Mouse (Mus musculus): ENCODE data around the gene Kif17. TPM values are rescaled to one million over a fixed set of nuclear protein-coding genes. Genes with fewer than 3 reads are reported as not detected.

Kif17 gene
- total RNA-seq, 1 experiment: 0.40 TPM

GRCm38 (mm10) chr4:138252231-138252630 is 2.0 kb downstream of the Kif17 start:
- Histone ChIP-seq H3K4me3 (ENCODE audit: insufficient read depth in 1 of 2, low read depth in 1 of 2, low read length in 2 of 2, poor library complexity in 1 of 2, severe bottlenecking in 1 of 2) (peak overlapping the region in 1 of 2 experiments; percentile 31; a peak in 2 of 4 replicates), H3K9me3 (ENCODE audit: control insufficient read depth, insufficient read depth, low read depth, low read length) (no peaks in the 10 kb centered on the region), H3K36me3 (ENCODE audit: control insufficient read depth, insufficient read depth, low read length, poor library complexity, severe bottlenecking) (no peaks in the 10 kb centered on the region), H3K4me1 (ENCODE audit: control insufficient read depth in 2 of 2, insufficient read depth in 2 of 2, low read length in 2 of 2, poor library complexity in 1 of 2) (peaks cover 9 to 16% of the 10 kb centered on the region in 2 experiments; a peak in 3 of 4 replicates), H3K9ac (ENCODE audit: insufficient read depth, low read depth, low read length, poor library complexity, severe bottlenecking) (no peak overlapping the region), H3K27ac (ENCODE audit: insufficient read depth, low read depth, low read length, poor library complexity, severe bottlenecking) (no peak overlapping the region)
- no peak for DNase-seq (ENCODE audit: low read depth, low spot score)
- in situ Hi-C loops (cut with MboI; ENCODE audit: low sequenced_read_pairs in 2 of 2, unreplicated experiment in 2 of 2): no loop called here
- no peak for TF ChIP-seq CHD2 (IDR thresholded peaks at IDR 0.05; ENCODE audit: low read depth, low read length)
- no peak for TF ChIP-seq HCFC1 (IDR thresholded peaks at IDR 0.05; ENCODE audit: borderline replicate concordance, insufficient read depth, low read length)
- TF ChIP-seq ZNF384 (IDR thresholded peaks at IDR 0.05; ENCODE audit: low read depth, low read length): no peak
- TF ChIP-seq MAFK (IDR thresholded peaks at IDR 0.05; ENCODE audit: insufficient read depth, low read depth, low read length): no peak
- no peak for TF ChIP-seq ZC3H11A (IDR thresholded peaks at IDR 0.05; ENCODE audit: borderline replicate concordance, low read depth, low read length)

- no peak for TF ChIP-seq ZC3H11A (IDR thresholded peaks at IDR 0.05; ENCODE audit: borderline replicate concordance, low read depth, low read length)
- TF ChIP-seq CHD2 (IDR thresholded peaks at IDR 0.05; ENCODE audit: low read depth, low read length): no peak
- no peak for TF ChIP-seq HCFC1 (IDR thresholded peaks at IDR 0.05; ENCODE audit: borderline replicate concordance, insufficient read depth, low read length)
- no peak for TF ChIP-seq MAFK (IDR thresholded peaks at IDR 0.05; ENCODE audit: insufficient read depth, low read depth, low read length)
- no peak for TF ChIP-seq ZNF384 (IDR thresholded peaks at IDR 0.05; ENCODE audit: low read depth, low read length)
- H3K27ac ChIP-seq (ENCODE audit: insufficient read depth, low read depth, low read length, poor library complexity, severe bottlenecking): no peak overlapping the region
- in situ Hi-C loops (cut with MboI; ENCODE audit: low sequenced_read_pairs in 2 of 2, unreplicated experiment in 2 of 2): no loop called here
- peaks cover 2% of the 10 kb centered on the region; the same call in 1 of the 2 replicates for H3K36me3 ChIP-seq (ENCODE audit: control insufficient read depth, insufficient read depth, low read length, poor library complexity, severe bottlenecking)
- H3K9ac ChIP-seq (ENCODE audit: insufficient read depth, low read depth, low read length, poor library complexity, severe bottlenecking): no peak overlapping the region
- peaks cover 2 to 4% of the 10 kb centered on the region in 2 experiments; a peak in 1 of 4 replicates for H3K4me1 ChIP-seq (ENCODE audit: control insufficient read depth in 2 of 2, insufficient read depth in 2 of 2, low read length in 2 of 2, poor library complexity in 1 of 2)
- DNase-seq (ENCODE audit: low read depth, low spot score): no peak
- H3K4me3 ChIP-seq (ENCODE audit: insufficient read depth in 1 of 2, low read depth in 1 of 2, low read length in 2 of 2, poor library complexity in 1 of 2, severe bottlenecking in 1 of 2): no peak overlapping the region
- no peaks in the 10 kb centered on the region for H3K9me3 ChIP-seq (ENCODE audit: control insufficient read depth, insufficient read depth, low read depth, low read length)
Observed at GRCm38 (mm10) chr4:138257116-138257687, 7.0 kb downstream of the Kif17 start.

DNA sequence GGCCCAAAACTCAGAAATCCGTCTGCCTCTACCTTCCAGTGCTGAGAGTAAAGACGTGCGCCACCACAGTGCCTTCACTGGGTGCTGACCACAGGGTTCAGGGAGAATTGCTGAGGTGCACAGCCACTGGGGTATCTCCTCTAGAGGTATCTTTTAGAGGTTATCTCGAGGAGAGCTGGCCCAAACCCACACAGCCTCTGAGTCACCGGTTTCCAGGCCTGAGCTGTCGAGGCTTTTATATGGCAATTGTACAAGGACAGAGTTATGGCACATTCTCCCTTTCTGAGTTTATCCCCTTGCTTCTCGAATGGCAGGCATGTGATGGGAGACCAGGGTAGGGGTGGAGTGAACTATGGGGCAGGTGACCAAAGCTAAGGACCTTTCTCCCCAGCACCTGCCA is 8.4 kb downstream of the Kif17 start:
- in situ Hi-C loops (cut with MboI; ENCODE audit: low sequenced_read_pairs in 2 of 2, unreplicated experiment in 2 of 2): no loop called here
- Histone ChIP-seq H3K9ac (ENCODE audit: insufficient read depth, low read depth, low read length, poor library complexity, severe bottlenecking) (no peak overlapping the region), H3K4me3 (ENCODE audit: insufficient read depth in 1 of 2, low read depth in 1 of 2, low read length in 2 of 2, poor library complexity in 1 of 2, severe bottlenecking in 1 of 2) (no peak overlapping the region), H3K27ac (ENCODE audit: insufficient read depth, low read depth, low read length, poor library complexity, severe bottlenecking) (no peak overlapping the region), H3K9me3 (ENCODE audit: control insufficient read depth, insufficient read depth, low read depth, low read length) (no peaks in the 10 kb centered on the region), H3K36me3 (ENCODE audit: control insufficient read depth, insufficient read depth, low read length, poor library complexity, severe bottlenecking) (peaks cover 2% of the 10 kb centered on the region; the same call in 1 of the 2 replicates), H3K4me1 (ENCODE audit: control insufficient read depth in 2 of 2, insufficient read depth in 2 of 2, low read length in 2 of 2, poor library complexity in 1 of 2) (peaks cover 0 to 2% of the 10 kb centered on the region in 2 experiments; a peak in 1 of 4 replicates)
- no peak for DNase-seq (ENCODE audit: low read depth, low spot score)
- no peak for TF ChIP-seq HCFC1 (IDR thresholded peaks at IDR 0.05; ENCODE audit: borderline replicate concordance, insufficient read depth, low read length)
- TF ChIP-seq ZC3H11A (IDR thresholded peaks at IDR 0.05; ENCODE audit: borderline replicate concordance, low read depth, low read length): no peak
- TF ChIP-seq ZNF384 (IDR thresholded peaks at IDR 0.05; ENCODE audit: low read depth, low read length): no peak
- TF ChIP-seq MAFK (IDR thresholded peaks at IDR 0.05; ENCODE audit: insufficient read depth, low read depth, low read length): no peak

- peaks cover 0 to 2% of the 10 kb centered on the region in 2 experiments; a peak in 1 of 4 replicates for H3K4me1 ChIP-seq (ENCODE audit: control insufficient read depth in 2 of 2, insufficient read depth in 2 of 2, low read length in 2 of 2, poor library complexity in 1 of 2)
- in situ Hi-C loops (cut with MboI; ENCODE audit: low sequenced_read_pairs in 2 of 2, unreplicated experiment in 2 of 2): no loop called here
- H3K36me3 ChIP-seq (ENCODE audit: control insufficient read depth, insufficient read depth, low read length, poor library complexity, severe bottlenecking): peaks cover 2% of the 10 kb centered on the region; the same call in 1 of the 2 replicates
- H3K9me3 ChIP-seq (ENCODE audit: control insufficient read depth, insufficient read depth, low read depth, low read length): no peaks in the 10 kb centered on the region
- DNase-seq (ENCODE audit: low read depth, low spot score): no peak
- no peak overlapping the region for H3K4me3 ChIP-seq (ENCODE audit: insufficient read depth in 1 of 2, low read depth in 1 of 2, low read length in 2 of 2, poor library complexity in 1 of 2, severe bottlenecking in 1 of 2)
- no peak for TF ChIP-seq ZNF384 (IDR thresholded peaks at IDR 0.05; ENCODE audit: low read depth, low read length)
- no peak for TF ChIP-seq HCFC1 (IDR thresholded peaks at IDR 0.05; ENCODE audit: borderline replicate concordance, insufficient read depth, low read length)
- no peak for TF ChIP-seq MAFK (IDR thresholded peaks at IDR 0.05; ENCODE audit: insufficient read depth, low read depth, low read length)
- TF ChIP-seq CHD2 (IDR thresholded peaks at IDR 0.05; ENCODE audit: low read depth, low read length): no peak
- no peak for TF ChIP-seq ZC3H11A (IDR thresholded peaks at IDR 0.05; ENCODE audit: borderline replicate concordance, low read depth, low read length)
- no peak overlapping the region for H3K9ac ChIP-seq (ENCODE audit: insufficient read depth, low read depth, low read length, poor library complexity, severe bottlenecking)
- H3K27ac ChIP-seq (ENCODE audit: insufficient read depth, low read depth, low read length, poor library complexity, severe bottlenecking): no peak overlapping the region
Observed at GRCm38 (mm10) chr4:138259482-138259881, 9.2 kb downstream of the Kif17 start.
